Mouse (Mus musculus): ENCODE measurements at regions not wholly inside any gene's neighbourhood (a gene's known extent, or its start where the extent isn't known, plus 50 kb on each side); places are given as distances from the start of the nearest gene placed in this dataset.

DNA sequence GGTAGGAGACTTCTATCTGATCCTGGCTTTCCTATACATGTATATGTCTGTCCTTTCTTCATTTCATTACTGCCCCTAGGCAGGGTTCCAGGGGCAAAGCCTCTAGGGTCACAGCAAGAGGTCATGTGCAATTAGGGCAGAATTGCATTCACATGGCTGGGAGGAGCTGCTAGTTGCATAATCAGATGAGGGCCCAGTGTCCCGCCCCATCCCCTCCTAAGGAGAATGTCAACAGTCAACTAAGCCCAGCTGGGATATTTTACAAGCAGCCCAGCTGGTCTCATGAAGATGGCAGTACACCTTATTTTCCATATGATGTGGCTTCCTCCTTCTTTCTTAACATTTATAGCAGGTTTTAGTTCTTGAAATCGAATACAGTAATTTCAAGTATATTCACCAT, 273.3 kb upstream of the Irx5 start:
- TF ChIP-seq POLR2A (IDR thresholded peaks at IDR 0.05; ENCODE audit: borderline replicate concordance, extremely low read depth, insufficient read depth, insufficient read length, poor library complexity, severe bottlenecking), result no peak
- no peak for TF ChIP-seq CTCF (IDR thresholded peaks at IDR 0.05; ENCODE audit: borderline replicate concordance, extremely low read depth, insufficient read depth, insufficient read length)

Data from brain, embryonic 14.5 days (tissue).